Mouse (Mus musculus): ENCODE results near the gene Flnc. TPM values are rescaled to one million over a fixed set of nuclear protein-coding genes. Genes with fewer than 3 reads are reported as not detected.

Flnc gene
- polyA plus RNA-seq, 1 experiment from 2014 or later, result 11.3 TPM

DNA sequence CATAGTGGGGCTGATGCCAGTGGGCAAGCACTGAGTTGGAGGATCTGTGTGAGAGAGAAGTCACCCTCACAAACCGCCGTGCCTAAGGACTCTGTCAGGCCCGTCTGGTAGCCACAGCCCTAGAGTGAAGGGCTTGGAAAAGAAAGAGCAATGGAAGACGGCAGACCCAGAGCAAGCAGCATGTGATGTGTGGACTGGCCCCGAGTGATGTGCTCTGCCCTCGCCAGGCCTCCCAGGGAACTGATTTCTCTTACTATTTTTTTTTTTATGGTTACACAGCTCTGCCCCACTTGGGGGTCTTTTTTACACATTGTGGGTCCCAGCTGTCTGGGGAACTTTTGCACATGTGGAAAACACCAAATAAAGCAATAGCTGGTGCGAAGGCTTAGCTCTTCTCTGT lies 28.4 kb downstream of the Flnc start:
- Histone ChIP-seq H3K9ac (no peak overlapping the region), H3K36me3 (peaks cover 45% of the 10 kb centered on the region)
- 59% methylated on average over 7 of the region's 7 CpGs for WGBS

GRCm38 (mm10) chr6:29463388-29463787 lies 30.3 kb downstream of the Flnc start:
- H3K36me3 ChIP-seq, result peaks cover 26% of the 10 kb centered on the region
- no peak overlapping the region for H3K9ac ChIP-seq
- no peak overlapping the region for H3K4me2 ChIP-seq
- no peaks in the 10 kb centered on the region for H3K9me3 ChIP-seq
- H3K27me3 ChIP-seq, result no peaks in the 10 kb centered on the region
- H3K4me3 ChIP-seq, result no peak overlapping the region
- 81% methylated on average over 3 of the region's 3 CpGs for WGBS
- no peak for ATAC-seq (ENCODE audit: insufficient number of reproducible peaks, insufficient read depth, low FRiP score, low TSS enrichment, low read depth)
- H3K27ac ChIP-seq, result no peak overlapping the region
- H3K4me1 ChIP-seq, result peaks cover 2% of the 10 kb centered on the region

More for the DNA sequence above, 28.4 kb downstream of the Flnc start:
- no peaks in the 10 kb centered on the region for H3K4me1 ChIP-seq
- no peak for ATAC-seq (ENCODE audit: insufficient number of reproducible peaks, insufficient read depth, low FRiP score, low TSS enrichment, low read depth)
- no peaks in the 10 kb centered on the region for H3K27me3 ChIP-seq
- H3K4me2 ChIP-seq, result no peak overlapping the region
- no peak overlapping the region for H3K4me3 ChIP-seq
- no peak overlapping the region for H3K27ac ChIP-seq
- H3K9me3 ChIP-seq, result no peaks in the 10 kb centered on the region

DNA sequence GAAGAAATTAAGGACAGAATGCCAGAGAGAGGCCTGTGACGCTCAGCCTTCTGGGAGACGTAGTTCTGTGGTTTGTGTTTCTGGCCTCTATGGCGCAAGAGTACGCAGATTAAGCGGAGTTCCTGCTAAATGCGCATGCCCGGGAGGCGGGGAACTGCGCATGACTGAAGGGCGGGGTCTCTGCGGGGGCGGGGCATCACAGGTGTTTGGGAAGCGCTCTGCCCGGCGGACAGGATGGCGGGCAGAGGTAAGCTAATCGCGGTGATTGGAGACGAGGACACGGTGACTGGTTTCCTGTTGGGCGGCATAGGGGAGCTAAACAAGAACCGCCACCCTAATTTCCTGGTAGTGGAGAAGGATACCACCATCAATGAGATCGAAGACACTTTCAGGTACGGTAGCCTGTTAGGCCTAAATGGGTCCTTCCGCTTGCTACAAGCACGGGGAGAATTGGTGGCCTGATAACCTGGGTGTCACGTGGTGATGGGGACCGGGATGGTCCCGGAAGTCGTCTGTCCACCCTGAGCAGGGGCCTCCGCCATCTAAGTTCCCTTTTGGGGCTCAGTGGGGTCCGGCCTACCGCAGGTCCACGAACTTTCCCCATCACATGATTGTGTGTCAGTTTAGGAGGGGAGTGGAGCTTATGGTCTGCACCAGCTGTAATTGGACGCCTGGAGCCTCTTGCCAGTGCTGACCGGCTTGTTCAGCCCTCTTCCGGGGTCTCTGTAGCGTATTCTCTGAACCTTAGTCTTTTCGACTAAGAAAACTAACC lies 34.7 kb downstream of the Flnc start, which contains the start of gene Atp6v1f:
Gene Atp6v1f (plus strand): TSS at position 136 of the 772 bp plus-strand sequence.
- peaks cover 8% of the 10 kb centered on the region for H3K4me1 ChIP-seq
- peaks cover 26% of the 10 kb centered on the region for H3K36me3 ChIP-seq
- no peaks in the 10 kb centered on the region for H3K9me3 ChIP-seq
- peak within 1 kb of the TSS; percentile 82 for H3K4me2 ChIP-seq
- H3K4me3 ChIP-seq, result peak within 1 kb of the TSS; percentile 76
- H3K27ac ChIP-seq, result peak within 1 kb of the TSS; percentile 51; the same call in 1 of the 2 replicates
- under 1% methylated on average over 39 of the region's 39 CpGs for WGBS
- peak; percentile 91 for ATAC-seq (ENCODE audit: insufficient number of reproducible peaks, insufficient read depth, low FRiP score, low TSS enrichment, low read depth)
- H3K9ac ChIP-seq, result peak within 1 kb of the TSS; percentile 84
- H3K27me3 ChIP-seq, result no peaks in the 10 kb centered on the region

- ATAC-seq (ENCODE audit: insufficient number of reproducible peaks, insufficient read depth, low FRiP score, low TSS enrichment, low read depth), result no peak
- peak overlapping the region; percentile 82 for H3K4me2 ChIP-seq
- 76% methylated on average over 3 of the region's 3 CpGs for WGBS
- H3K4me1 ChIP-seq, result peaks cover 12% of the 10 kb centered on the region
- peak overlapping the region; percentile 76 for H3K4me3 ChIP-seq
- H3K36me3 ChIP-seq, result peaks cover 26% of the 10 kb centered on the region
- 0 out of 2 replicates have a peak overlapping the region, but pooled peaks have one; percentile 84 for H3K9ac ChIP-seq
- H3K9me3 ChIP-seq, result no peaks in the 10 kb centered on the region
- H3K27ac ChIP-seq, result no peak overlapping the region
- no peaks in the 10 kb centered on the region for H3K27me3 ChIP-seq
Observed at GRCm38 (mm10) chr6:29468851-29469250, 35.8 kb downstream of the Flnc start.

- Histone ChIP-seq H3K4me1 (peaks cover 20% of the 10 kb centered on the region), H3K9me3 (no peaks in the 10 kb centered on the region), H3K27ac (no peak within 1 kb of the TSS), H3K4me2 (no peak within 1 kb of the TSS), H3K9ac (no peak within 1 kb of the TSS), H3K36me3 (peaks cover 26% of the 10 kb centered on the region), H3K4me3 (no peak within 1 kb of the TSS), H3K27me3 (no peaks in the 10 kb centered on the region)
- WGBS, result 95% methylated on average over 4 of the region's 4 CpGs
- ATAC-seq (ENCODE audit: insufficient number of reproducible peaks, insufficient read depth, low FRiP score, low TSS enrichment, low read depth), result no peak
Observed at GRCm38 (mm10) chr6:29471137-29471536, 38.1 kb downstream of the Flnc start, which contains the start of gene Atp6v1fnb. Gene Atp6v1fnb (plus strand): TSS chr6:29471437.

DNA sequence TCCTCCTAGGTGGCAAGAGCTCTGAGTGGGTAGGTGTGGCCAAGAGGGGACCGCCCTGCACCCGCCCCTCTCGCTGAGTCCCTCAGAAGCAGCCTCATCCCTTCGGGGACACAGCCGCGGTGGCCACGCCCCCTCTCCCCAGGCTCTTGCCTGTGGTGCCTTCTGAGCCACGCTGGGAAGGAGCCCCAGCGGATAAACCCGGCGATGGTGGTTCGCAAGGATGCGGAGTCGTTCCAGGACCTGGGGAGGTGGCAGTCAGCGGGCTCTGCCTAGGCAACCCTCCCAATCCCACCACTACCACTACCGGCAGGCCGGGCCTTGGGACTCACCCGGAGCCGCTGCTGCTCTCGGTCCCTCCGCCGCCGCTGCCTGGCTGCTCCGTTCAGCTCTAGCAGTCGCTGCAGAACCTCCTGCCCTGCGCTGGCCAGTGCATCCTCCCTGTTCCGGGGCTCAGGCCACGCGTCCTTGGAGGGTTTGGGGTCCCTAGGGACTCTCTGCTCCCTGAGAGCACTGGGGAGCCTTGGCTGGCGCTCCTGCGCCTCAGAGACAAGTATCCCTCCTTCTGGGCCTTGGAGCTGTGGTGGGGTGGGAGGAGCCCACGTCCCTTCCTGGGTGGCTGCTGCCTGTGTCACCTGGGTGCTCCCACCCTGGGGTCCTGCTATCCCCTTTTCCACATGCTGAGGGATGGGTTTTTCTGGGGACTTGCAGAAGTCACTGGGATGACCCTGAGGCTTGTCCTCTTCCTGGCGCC lies 41.1 kb downstream of the Flnc start:
- Histone ChIP-seq H3K4me2 (peak overlapping the region; percentile 70), H3K9me3 (no peaks in the 10 kb centered on the region), H3K9ac (peak overlapping the region; percentile 68), H3K27me3 (no peaks in the 10 kb centered on the region), H3K4me3 (peak overlapping the region; percentile 47), H3K27ac (no peak overlapping the region), H3K36me3 (peaks cover 26% of the 10 kb centered on the region), H3K4me1 (peaks cover 11% of the 10 kb centered on the region)
- 3% methylated on average over 33 of the region's 33 CpGs for WGBS
- peak; percentile 89 for ATAC-seq (ENCODE audit: insufficient number of reproducible peaks, insufficient read depth, low FRiP score, low TSS enrichment, low read depth)

- peaks cover 11% of the 10 kb centered on the region for H3K4me1 ChIP-seq
- no peaks in the 10 kb centered on the region for H3K9me3 ChIP-seq
- peak overlapping the region; percentile 70 for H3K4me2 ChIP-seq
- ATAC-seq (ENCODE audit: insufficient number of reproducible peaks, insufficient read depth, low FRiP score, low TSS enrichment, low read depth), result no peak
- H3K4me3 ChIP-seq, result no peak overlapping the region
- H3K36me3 ChIP-seq, result peaks cover 25% of the 10 kb centered on the region
- no peaks in the 10 kb centered on the region for H3K27me3 ChIP-seq
- 53% methylated on average over 2 of the region's 2 CpGs for WGBS
- no peak overlapping the region for H3K27ac ChIP-seq
- H3K9ac ChIP-seq, result no peak overlapping the region
Observed at GRCm38 (mm10) chr6:29474736-29475135, 41.7 kb downstream of the Flnc start.

GRCm38 (mm10) chr6:29482691-29483090 lies 49.6 kb downstream of the Flnc start:
- Histone ChIP-seq H3K4me3 (no peak overlapping the region), H3K36me3 (peaks cover 44% of the 10 kb centered on the region), H3K9ac (no peak overlapping the region), H3K4me1 (peaks cover 10% of the 10 kb centered on the region; the same call in 1 of the 2 replicates), H3K27ac (no peak overlapping the region), H3K27me3 (no peaks in the 10 kb centered on the region), H3K9me3 (no peaks in the 10 kb centered on the region), H3K4me2 (no peak overlapping the region)
- no peak for ATAC-seq (ENCODE audit: insufficient number of reproducible peaks, insufficient read depth, low FRiP score, low TSS enrichment, low read depth)
- 94% methylated on average over 13 of the region's 13 CpGs for WGBS

- no peaks in the 10 kb centered on the region for H3K27me3 ChIP-seq
- H3K4me3 ChIP-seq, result peak overlapping the region; percentile 32
- H3K4me2 ChIP-seq, result peak overlapping the region; percentile 65
- H3K4me1 ChIP-seq, result peaks cover 10% of the 10 kb centered on the region; the same call in 1 of the 2 replicates
- peaks cover 57% of the 10 kb centered on the region for H3K36me3 ChIP-seq
- no peak overlapping the region for H3K27ac ChIP-seq
- no peaks in the 10 kb centered on the region for H3K9me3 ChIP-seq
- H3K9ac ChIP-seq, result peak overlapping the region; percentile 54; the same call in 1 of the 2 replicates
- 11% methylated on average over 26 of the region's 26 CpGs for WGBS
- peak; percentile 30; the same call in 1 of the 2 replicates for ATAC-seq (ENCODE audit: insufficient number of reproducible peaks, insufficient read depth, low FRiP score, low TSS enrichment, low read depth)
Observed at GRCm38 (mm10) chr6:29484716-29485559, 51.9 kb downstream of the Flnc start.

DNA sequence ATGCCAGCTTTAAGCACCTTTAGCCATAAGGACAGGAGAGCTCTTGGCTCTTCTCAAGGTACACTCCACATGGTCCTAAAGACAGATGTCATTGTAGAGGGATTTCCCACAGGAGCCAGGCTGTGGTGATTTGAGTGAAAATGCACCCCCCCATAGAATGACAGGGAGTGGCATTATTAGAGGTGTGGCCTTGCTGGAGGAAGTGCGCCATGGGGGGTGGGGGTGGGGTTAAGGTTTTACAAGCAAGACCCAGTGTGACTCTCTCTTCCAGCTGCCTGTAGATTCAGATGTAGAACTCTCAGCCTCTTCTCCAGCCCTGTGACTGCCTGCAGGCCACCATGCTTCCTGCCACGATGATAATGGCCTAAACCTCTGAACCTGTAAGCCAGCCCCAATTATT lies 52.9 kb downstream of the Flnc start:
- 52% methylated on average over 2 of the region's 2 CpGs for WGBS

DNA sequence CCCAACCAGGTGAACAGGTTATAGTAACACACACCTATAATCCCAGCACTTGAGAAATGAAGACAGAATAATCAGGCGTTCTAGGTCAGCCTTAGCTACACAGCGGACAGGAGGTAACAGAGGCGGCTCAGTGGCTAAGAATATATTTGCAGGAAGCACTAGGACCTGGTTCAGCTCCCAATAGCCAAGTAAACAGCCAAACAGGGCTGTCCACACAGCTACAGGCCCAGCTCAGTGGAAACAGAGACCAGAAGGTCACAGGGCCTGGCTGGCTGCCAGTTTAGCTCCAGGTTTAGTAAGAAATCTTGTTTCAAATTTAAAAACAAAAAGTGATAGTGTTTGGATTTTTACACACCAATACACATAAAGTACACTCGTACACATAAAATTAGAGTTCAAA lies 61.0 kb downstream of the Flnc start:
- 79% methylated on average over 4 of the region's 4 CpGs for WGBS
- Histone ChIP-seq H3K9me3 (no peaks in the 10 kb centered on the region), H3K27me3 (peaks cover 38% of the 10 kb centered on the region), H3K4me2 (no peak overlapping the region), H3K4me3 (no peak overlapping the region), H3K36me3 (peaks cover 53% of the 10 kb centered on the region), H3K27ac (no peak overlapping the region), H3K4me1 (no peaks in the 10 kb centered on the region), H3K9ac (no peak overlapping the region)
- no peak for ATAC-seq (ENCODE audit: insufficient number of reproducible peaks, insufficient read depth, low FRiP score, low TSS enrichment, low read depth)

More for the DNA sequence above, 52.9 kb downstream of the Flnc start:
- H3K27me3 ChIP-seq, result no peaks in the 10 kb centered on the region
- H3K4me3 ChIP-seq, result no peak overlapping the region
- H3K9ac ChIP-seq, result no peak overlapping the region
- no peaks in the 10 kb centered on the region for H3K9me3 ChIP-seq
- H3K4me1 ChIP-seq, result peaks cover 10% of the 10 kb centered on the region; the same call in 1 of the 2 replicates
- no peak overlapping the region for H3K4me2 ChIP-seq
- no peak overlapping the region for H3K27ac ChIP-seq
- ATAC-seq (ENCODE audit: insufficient number of reproducible peaks, insufficient read depth, low FRiP score, low TSS enrichment, low read depth), result no peak
- H3K36me3 ChIP-seq, result peaks cover 59% of the 10 kb centered on the region
